16 mouse cellular contexts compared by ENCODE assay signal in genomic region chr6:52248638-52249414, GRCm38 (mm10). TPM values are rescaled to one million over a fixed set of nuclear protein-coding genes. Genes with fewer than 3 reads are reported as not detected.
DNase-seq lines count a peak whose midpoint lies in the region; ATAC-seq lines count a peak whose summit lies in the region.
"Had no signal": no experiment of that assay in that cellular context is flagged by ENCODE, and none has a peak within 500 bp of the region (broad histone marks: within the 10 kb centered on the region; RNA-seq: fewer than 3 reads in every experiment).

No protein-coding gene starts in this region.

- H3K4me1 ChIP-seq in kidney, embryonic 14.5 days (ENCODE audit: control insufficient read depth, insufficient read depth, low read length) = peaks cover 32% of the 10 kb centered on the region
- H3K4me1 ChIP-seq in neural tube, embryonic 13.5 days (replicated peaks) = peaks cover 4% of the 10 kb centered on the region

- no peak for DNase-seq in kidney, adult 8-10 months
- peak; percentile 47 for DNase-seq in R1 (ENCODE audit: low read depth, low spot score)
- peak; percentile 36 for DNase-seq in kidney, postnatal 10 days
- DNase-seq in spleen, postnatal 36 days (ENCODE audit: low spot score in 2 of 2) = no peak
- DNase-seq in right cerebral cortex, adult 2 months (ENCODE audit: low spot score in 2 of 2) = no peak
- DNase-seq: forebrain, postnatal 0 days; layer of hippocampus, postnatal 36 days; lung, embryonic 14.5 days; midbrain, embryonic 14.5 days; thymus, postnatal 25 days had no signal

- peak overlapping the region; percentile 83 for H3K4me2 ChIP-seq in kidney, embryonic 14.5 days (replicated peaks; ENCODE audit: low read depth, low read length)
- H3K4me2 ChIP-seq in neural tube, embryonic 13.5 days = peak overlapping the region; percentile 42
- H3K4me2 ChIP-seq: lung, embryonic 14.5 days had no signal

- peak overlapping the region; percentile 75 for H3K4me3 ChIP-seq in kidney, embryonic 14.5 days (ENCODE audit: low read length)
- H3K4me3 ChIP-seq in neural tube, embryonic 13.5 days = peak overlapping the region; percentile 25

- H3K9me3 ChIP-seq in kidney, embryonic 14.5 days (ENCODE audit: control insufficient read depth, low read length) = no peaks in the 10 kb centered on the region
- no peaks in the 10 kb centered on the region for H3K9me3 ChIP-seq in neural tube, embryonic 13.5 days

- H3K9ac ChIP-seq in kidney, embryonic 14.5 days (ENCODE audit: low read depth, low read length) = peak overlapping the region; percentile 75
- H3K9ac ChIP-seq in neural tube, embryonic 13.5 days = peak overlapping the region; percentile 55
- H3K9ac ChIP-seq: forebrain, postnatal 0 days; lung, embryonic 14.5 days had no signal

- H3K36me3 ChIP-seq in kidney, embryonic 14.5 days (ENCODE audit: control insufficient read depth, insufficient read depth, low read length) = no peaks in the 10 kb centered on the region
- no peaks in the 10 kb centered on the region for H3K36me3 ChIP-seq in neural tube, embryonic 13.5 days

- WGBS in kidney, embryonic 14.5 days = 3% methylated on average over 27 of the region's 27 CpGs
- WGBS in neural tube, embryonic 13.5 days = 1% methylated on average over 27 of the region's 27 CpGs

- H3K27ac ChIP-seq in kidney, embryonic 14.5 days (ENCODE audit: low read depth, low read length) = peak overlapping the region; percentile 88
- peak overlapping the region; percentile 69 for H3K27ac ChIP-seq in neural tube, embryonic 13.5 days (replicated peaks)

- peaks cover 29% of the 10 kb centered on the region for H3K27me3 ChIP-seq in kidney, embryonic 14.5 days (ENCODE audit: control insufficient read depth, insufficient read depth, low read length)
- H3K27me3 ChIP-seq in neural tube, embryonic 13.5 days = peaks cover 97% of the 10 kb centered on the region
- H3K27me3 ChIP-seq: CH12.LX had no signal

- ATAC-seq in kidney, embryonic 14.5 days (ENCODE audit: low FRiP score, low TSS enrichment) = no peak
- ATAC-seq in neural tube, embryonic 13.5 days (ENCODE audit: low read depth) = no peak
- ATAC-seq: activated CD4-positive, CD25-positive, alpha-beta regulatory T cell, adult 4 months; forebrain, postnatal 0 days; hindbrain, embryonic 16.5 days had no signal

RNA-seq across cellular contexts. Expression of gene Hoxa11, which starts 3.2 kb away (rescaled TPM):
- polyA plus RNA-seq in kidney, embryonic 14.5 days (2014; fragmentation: Nextera tagmentation; extraction: Ambion mirVana) = 27.6 and 35.6 TPM in 2 replicates
- polyA plus RNA-seq in neural tube, embryonic 13.5 days (2015; fragmentation: Nextera tagmentation; extraction: Ambion mirVana) = 4.7 and 5.7 TPM in 2 replicates
- polyA plus RNA-seq: activated CD4-positive, CD25-positive, alpha-beta regulatory T cell, adult 4 months; embryonic facial prominence, embryonic 11.5 days; forebrain, postnatal 0 days; hindbrain, embryonic 16.5 days; lung, embryonic 14.5 days; midbrain, embryonic 14.5 days had no signal

RNA-seq across cellular contexts. Expression of gene Hoxa10, which starts 8.2 kb away (rescaled TPM):
- polyA plus RNA-seq in kidney, embryonic 14.5 days (2014; fragmentation: Nextera tagmentation; extraction: Ambion mirVana) = 177 and 186 TPM in 2 replicates
- polyA plus RNA-seq in neural tube, embryonic 13.5 days (2015; fragmentation: Nextera tagmentation; extraction: Ambion mirVana) = 77.8 and 86.6 TPM in 2 replicates
- polyA plus RNA-seq: activated CD4-positive, CD25-positive, alpha-beta regulatory T cell, adult 4 months; embryonic facial prominence, embryonic 11.5 days; forebrain, postnatal 0 days; hindbrain, embryonic 16.5 days; lung, embryonic 14.5 days; midbrain, embryonic 14.5 days had no signal

RNA-seq across cellular contexts. Expression of gene Hoxa13, which starts 11.9 kb away (rescaled TPM):
- not detected in 2 replicates for polyA plus RNA-seq in kidney, embryonic 14.5 days (2014; fragmentation: Nextera tagmentation; extraction: Ambion mirVana)
- polyA plus RNA-seq in neural tube, embryonic 13.5 days (2015; fragmentation: Nextera tagmentation; extraction: Ambion mirVana) = 0.08 and 0.32 TPM in 2 replicates
- polyA plus RNA-seq: activated CD4-positive, CD25-positive, alpha-beta regulatory T cell, adult 4 months; embryonic facial prominence, embryonic 11.5 days; forebrain, postnatal 0 days; hindbrain, embryonic 16.5 days; lung, embryonic 14.5 days; midbrain, embryonic 14.5 days had no signal

RNA-seq across cellular contexts. Expression of gene Hoxa9, which starts 17.9 kb away (rescaled TPM):
- polyA plus RNA-seq in kidney, embryonic 14.5 days (2014; fragmentation: Nextera tagmentation; extraction: Ambion mirVana) = 58.1 and 67.8 TPM in 2 replicates
- 125 and 130 TPM in 2 replicates for polyA plus RNA-seq in neural tube, embryonic 13.5 days (2015; fragmentation: Nextera tagmentation; extraction: Ambion mirVana)
- polyA plus RNA-seq: forebrain, postnatal 0 days; lung, embryonic 14.5 days; midbrain, embryonic 14.5 days had no signal

RNA-seq across cellular contexts. Expression of gene Hoxa7, which starts 27.2 kb away (rescaled TPM):
- 19.1 and 19.6 TPM in 2 replicates for polyA plus RNA-seq in kidney, embryonic 14.5 days (2014; fragmentation: Nextera tagmentation; extraction: Ambion mirVana)
- 117 and 125 TPM in 2 replicates for polyA plus RNA-seq in neural tube, embryonic 13.5 days (2015; fragmentation: Nextera tagmentation; extraction: Ambion mirVana)
- polyA plus RNA-seq: activated CD4-positive, CD25-positive, alpha-beta regulatory T cell, adult 4 months; forebrain, postnatal 0 days; midbrain, embryonic 14.5 days had no signal

Comparison
In these comparisons a context has a peak if more than half of its experiments do, and no peak if none do; other contexts are left out.
1. DNase-seq: peak in R1 (single experiment) and kidney, postnatal 10 days (single experiment); none in kidney, adult 8-10 months (0 of 2), spleen, postnatal 36 days (0 of 2) and right cerebral cortex, adult 2 months (0 of 2).